Mouse (Mus musculus) thymus, postnatal 10 days (tissue): ENCODE results near the gene Qrich2.
"Not testable (repeated sequence)": the region's sequence is repeated elsewhere in the genome, so short reads cannot be mapped to it uniquely, and the experiment has no call there.

Experiments used
- DNase-seq, 2 experiments: peaks; one replicate each; pipeline ENCODE4 v3.0.0; 2021; ENCODE audit warnings: low spot score in 2 of 2

Qrich2 gene

DNA sequence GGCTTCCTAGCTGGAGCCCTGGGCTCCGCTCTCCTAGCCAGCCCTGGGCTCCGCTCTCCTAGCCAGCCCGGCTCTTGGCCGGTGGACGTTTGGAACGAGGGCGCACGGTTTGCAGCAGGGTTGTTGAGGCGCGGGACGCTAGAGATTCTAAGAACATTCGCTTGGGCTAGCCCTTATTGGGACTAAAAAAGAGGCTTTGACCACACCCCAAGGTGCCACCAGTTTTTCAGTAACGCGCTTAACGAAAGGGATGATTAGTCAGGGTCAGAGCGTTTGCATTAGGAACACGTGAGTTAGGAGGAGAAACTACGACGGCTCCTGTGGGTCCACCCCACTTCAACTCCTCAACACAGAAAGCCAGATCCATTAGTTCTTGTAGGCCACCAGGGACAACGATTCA lies at the start of gene Qrich2:
TSS of gene Qrich2 (minus strand) at position 101 of the 400 bp plus-strand sequence.
- DNase-seq: no peak

GRCm38 (mm10) chr11:116515330-116516020 lies 49.4 kb upstream of the Qrich2 start:
- DNase-seq: no peak

DNA sequence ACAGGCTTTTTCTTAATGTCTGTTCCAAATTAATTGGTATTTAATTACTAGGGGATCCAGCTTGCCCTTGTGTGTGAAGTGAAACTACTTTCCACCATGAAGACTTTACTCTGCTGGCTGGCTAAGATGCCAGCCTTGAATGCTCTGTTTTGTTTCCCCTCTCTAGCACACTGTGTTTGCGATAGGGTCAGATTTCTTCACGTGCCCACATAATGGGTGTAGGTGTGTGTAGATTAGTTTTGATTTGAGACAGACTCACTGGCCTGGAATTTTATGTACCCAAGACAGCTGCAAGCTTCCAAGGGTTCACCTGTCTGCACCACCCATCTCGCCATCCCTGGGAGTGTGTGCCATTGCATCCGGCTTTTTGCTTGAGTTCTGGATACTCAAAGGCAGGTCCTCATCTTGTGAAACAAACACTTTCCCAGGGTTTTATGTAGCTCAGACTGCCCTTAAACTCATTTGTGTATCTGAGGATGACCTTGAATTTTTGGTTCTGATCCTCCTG lies 47.5 kb upstream of the Qrich2 start:
- DNase-seq: no peak

DNA sequence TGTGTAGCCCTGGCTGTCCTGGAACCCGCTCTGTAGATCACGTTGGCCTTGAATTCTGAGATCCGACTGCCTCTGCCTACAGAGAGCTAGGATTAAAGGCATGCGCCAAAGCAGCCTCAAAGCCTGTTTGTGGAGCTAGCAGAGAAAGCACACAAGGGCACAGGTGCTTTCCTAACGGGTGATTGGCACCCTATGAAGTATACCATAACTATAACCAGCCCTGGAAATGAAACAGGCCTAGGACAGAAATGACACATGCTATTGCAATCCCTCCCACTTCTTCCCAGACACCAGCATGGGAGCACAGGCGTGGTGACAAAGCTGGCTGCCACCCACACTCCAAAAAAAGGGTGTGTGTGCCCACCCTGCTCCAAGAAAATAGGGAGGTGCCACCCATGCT lies 46.9 kb upstream of the Qrich2 start:
- no peak for DNase-seq

DNA sequence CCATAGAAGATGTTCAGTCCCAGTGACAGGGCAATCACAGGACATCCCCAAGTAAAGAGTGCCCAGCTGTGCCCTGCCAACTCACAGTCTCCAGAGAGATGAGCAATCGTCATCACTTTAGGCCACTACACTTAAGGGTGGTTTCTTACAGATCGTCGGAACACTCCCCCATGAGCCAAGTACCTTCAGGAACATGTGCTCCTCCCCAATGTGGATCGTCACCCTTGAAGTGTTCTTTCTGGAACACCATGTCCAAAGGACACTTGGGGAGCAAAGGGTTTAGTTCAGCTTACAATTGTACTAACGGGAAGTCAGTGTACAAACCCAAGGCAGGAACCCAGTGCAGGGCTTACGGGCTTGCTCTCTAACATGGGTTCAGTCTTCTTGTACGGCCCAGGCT lies 46.1 kb upstream of the Qrich2 start:
- DNase-seq: no peak

DNA sequence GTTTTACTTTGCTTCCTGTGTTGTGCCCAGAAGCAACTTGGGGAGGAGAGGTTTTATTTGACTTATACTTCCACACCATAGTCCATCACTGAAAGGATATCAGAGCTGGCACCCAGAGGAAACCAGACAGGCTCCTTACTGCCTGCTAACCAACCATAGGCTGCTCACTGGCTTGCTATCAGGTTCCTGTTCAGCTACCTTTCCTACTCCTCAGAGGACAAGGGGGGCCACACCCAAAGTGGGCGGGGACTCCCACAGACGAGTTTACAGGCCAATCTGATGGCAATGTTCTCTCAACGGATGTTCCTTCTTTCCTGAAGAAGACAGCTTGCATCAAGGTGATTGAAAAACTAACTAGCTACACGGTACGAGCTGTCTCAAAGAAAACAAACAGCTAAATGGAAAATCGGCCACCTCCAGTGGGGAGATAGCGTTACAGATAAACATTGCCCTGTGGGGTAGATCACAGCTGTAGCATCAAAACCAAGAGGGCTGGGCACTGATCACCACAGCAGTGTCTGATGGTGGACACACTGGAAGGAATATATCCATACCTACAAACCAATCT lies 45.3 kb upstream of the Qrich2 start:
- DNase-seq: no peak

GRCm38 (mm10) chr11:116508689-116509088 lies 42.6 kb upstream of the Qrich2 start:
- DNase-seq: no peak

- no peak for DNase-seq
Observed at GRCm38 (mm10) chr11:116506151-116506875, 40.3 kb upstream of the Qrich2 start.

DNA sequence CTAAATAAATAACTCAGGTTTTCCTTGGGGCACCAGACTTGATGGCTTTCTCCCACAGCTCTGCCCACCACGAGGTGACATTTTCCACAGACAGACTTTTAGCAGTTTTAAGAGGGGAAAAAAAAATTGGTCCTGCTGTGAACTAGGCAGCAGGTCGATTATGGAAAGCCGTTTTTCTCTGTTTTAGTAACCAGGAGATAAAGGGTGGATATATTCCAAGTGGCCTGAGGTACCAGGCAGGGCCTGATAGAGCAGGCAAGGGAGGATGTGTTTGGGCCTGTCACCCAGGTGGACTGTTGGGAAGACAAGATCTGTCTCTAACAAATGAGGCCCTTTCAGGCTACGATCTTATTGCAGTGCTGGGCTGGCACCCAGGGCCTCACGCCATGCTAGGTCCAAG lies 39.5 kb upstream of the Qrich2 start:
- no peak for DNase-seq

DNA sequence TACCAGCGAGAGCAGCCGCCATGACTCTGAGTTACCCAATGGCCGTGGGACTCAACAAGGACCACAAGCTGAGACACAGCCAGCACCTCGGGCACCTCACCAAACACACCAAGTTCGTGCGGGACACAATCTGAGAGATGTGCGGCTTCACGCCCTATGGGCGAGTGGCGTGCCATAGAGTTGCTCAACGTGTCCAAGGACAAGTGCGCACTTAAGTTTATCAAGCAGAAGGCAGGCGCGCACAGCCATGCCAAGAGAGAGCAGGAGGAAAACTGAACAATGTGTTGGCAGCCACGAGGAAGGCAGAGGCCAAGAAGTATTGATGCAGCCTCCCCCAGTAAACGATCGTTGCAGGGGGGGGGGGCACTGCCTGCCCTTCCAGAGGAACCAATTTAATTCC lies 38.5 kb upstream of the Qrich2 start:
- DNase-seq: no peak

DNA sequence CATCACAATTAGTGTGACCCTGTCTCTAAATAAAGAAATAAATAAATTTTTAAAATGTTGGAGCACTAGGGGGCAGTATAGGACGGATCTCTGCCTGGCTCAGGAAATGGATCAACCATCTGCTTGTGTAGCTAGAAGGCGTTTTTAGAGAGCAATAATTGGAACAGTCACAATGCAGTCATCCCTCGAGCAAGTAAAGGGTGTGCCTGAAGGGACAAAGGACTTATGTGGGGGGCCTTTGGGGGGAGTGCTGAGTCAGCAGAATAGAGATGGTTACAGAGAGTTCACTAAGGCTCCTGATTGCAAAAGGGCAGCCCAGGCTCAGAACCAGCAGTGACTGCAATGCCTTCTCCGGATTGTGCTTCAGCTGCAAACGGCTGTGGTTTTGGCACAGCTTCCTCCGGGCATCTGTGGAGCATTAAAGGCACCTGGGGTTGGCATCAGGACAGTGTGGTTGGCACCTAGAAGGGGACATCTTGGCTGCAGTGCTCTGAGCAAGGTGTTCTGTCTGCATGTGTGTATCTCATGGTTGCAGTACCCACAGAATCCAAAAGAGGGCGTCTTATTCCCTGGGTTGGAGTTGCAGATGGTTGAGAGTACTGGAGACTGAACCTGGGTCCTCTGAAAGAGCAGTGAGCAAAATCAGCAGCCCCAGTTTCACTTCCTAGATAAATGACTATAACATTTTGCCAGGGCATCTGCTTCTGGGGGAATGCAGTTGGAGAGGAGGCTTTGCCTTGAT lies 35.1 kb upstream of the Qrich2 start:
- DNase-seq: peak in 1 of 2 experiments; percentile 38

DNA sequence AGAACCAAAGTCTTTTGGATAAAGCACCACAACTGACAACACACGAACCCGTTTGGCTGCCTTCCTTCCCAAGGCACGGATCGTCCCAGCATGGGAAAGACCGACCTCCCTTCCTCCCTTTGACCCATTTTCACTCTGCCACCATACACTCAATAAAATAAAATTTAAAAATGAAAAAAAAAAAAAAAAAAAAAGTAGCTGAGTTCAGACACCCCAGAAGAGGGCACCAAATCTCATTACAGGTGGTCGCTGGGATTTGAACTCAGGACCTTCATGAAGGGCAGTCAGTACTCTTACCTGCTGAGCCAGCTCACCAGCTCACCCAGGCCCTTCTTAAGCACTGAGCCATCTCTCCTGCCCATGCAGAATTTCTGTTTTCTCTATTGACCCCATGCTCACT lies 33.0 kb upstream of the Qrich2 start:
- no peak for DNase-seq

DNA sequence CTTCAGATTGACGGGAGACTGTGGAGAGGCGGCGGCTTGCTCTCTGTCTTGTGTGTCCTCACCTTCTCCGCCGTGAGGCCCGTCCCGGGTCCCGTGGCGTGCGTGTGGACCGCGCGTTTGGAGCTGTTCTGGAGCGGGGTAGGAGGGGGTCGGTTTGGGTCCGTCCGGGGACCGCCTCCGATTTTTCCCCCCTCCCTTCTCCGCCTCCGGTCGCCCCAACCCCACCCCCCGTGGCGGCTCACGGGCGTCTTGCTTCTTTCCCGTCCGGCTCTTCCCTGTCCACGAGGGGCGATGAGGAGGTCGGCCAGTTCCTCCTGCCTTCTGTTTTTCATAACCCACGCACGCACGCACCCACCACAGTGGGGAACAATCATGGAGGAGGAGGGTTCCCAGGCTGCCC lies 32.6 kb upstream of the Qrich2 start:
- no peak for DNase-seq

- DNase-seq: no peak
Observed at GRCm38 (mm10) chr11:116497313-116497712, 31.3 kb upstream of the Qrich2 start.

DNA sequence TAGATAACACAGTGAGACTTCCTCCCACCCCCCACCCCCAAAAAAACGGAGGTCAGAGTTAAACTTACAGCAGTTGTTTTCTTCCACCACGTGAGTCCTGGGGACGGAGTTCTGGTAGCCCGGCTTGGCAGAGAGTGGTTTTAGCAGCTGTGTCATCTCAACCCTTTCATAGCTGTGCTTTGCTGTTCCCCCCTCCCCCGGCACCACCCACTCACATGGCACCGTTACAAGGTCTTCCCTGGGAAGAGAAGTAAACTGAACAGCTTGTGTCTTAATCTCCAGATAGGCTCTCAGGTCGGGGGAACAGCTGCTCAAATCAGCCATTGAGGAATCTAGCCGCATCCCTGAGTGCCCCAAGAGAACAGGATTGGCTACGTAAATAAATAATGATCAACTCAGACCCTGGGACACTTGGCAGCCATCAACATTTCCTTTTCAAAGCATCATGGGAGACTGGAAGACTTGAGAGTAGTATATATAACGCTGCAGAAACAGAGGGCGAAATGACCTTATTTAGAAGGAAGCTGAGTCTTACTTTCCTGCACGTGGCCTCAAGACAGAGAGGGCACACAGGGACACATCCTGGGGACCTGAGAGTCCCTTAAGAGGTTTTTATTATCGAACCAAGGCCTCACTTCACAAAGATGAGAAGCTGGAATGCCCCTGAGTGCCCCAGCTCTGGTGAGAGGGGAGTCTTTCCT lies 28.6 kb upstream of the Qrich2 start:
- DNase-seq: no peak

GRCm38 (mm10) chr11:116493795-116494252 lies 27.8 kb upstream of the Qrich2 start, which contains the start of gene Prpsap1:
Gene Prpsap1 (minus strand): TSS chr11:116494202.
- DNase-seq: peak; percentile 18 to 50

DNA sequence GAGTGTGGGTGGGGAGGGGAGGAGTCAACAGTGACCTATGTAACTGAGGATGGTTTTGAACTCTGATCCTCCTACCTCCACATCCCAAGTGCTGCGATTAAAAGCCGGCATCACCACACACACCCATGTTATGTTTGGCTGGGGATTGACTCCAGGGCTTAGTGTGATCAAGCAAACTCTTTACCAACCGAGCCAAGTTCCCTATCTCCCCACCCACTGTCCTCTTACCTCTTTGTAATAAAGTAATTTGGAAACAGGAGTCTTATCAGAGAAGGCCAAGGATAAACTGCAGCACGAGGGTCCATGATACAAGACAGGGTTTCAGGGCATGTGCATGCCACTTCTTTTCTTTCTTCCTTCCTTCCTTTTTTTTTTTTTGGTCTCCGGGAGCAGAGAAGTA lies 27.1 kb upstream of the Qrich2 start:
- no peak for DNase-seq

DNA sequence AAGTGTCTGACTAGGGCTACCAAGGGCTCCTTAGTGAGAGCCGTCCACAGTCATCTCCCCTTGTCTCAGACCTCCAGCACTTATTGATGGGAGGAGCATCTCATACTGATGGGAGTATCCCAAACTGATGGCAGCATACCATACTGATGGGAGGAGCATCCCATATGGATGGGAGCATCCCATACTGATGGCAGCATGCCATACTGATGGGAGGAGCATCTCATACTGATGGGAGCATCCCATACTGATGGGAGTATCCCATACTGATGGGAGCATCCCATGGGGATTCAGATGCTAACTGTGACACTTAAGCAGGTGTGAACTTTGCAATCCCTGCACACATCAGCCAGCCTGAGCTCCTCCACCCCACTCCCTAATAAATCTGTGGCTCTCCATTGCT lies 26.5 kb upstream of the Qrich2 start:
- DNase-seq: not testable (repeated sequence)

DNA sequence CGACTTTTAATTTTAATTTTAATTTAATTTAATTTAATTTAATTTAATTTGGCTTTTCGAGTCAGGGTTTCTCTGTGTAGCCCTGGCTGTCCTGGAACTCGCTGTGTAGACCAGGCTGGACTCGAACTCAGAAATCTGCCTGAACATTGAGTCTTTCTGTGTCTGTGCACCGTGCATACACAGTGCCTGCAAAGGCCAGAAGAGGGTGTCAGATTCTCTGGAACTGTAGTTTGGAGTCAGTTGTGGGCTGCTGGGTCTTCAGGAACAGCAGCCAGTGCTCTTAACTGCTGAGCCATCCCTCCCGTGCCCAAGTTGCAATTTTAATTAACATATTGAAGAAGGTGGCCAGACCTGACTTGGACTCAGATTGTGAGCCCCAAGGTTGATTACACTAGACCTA lies 25.3 kb upstream of the Qrich2 start:
- DNase-seq: no peak

- peak; percentile 69 to 86 for DNase-seq
Observed at GRCm38 (mm10) chr11:116490232-116491107, 24.4 kb upstream of the Qrich2 start.
